Mouse (Mus musculus) left cerebral cortex, adult 9 months (tissue): ENCODE data around the gene Tmcc2.
"Not testable (repeated sequence)": the region's sequence is repeated elsewhere in the genome, so short reads cannot be mapped to it uniquely, and the experiment has no call there.

Experiments
- DNase-seq, 2 experiments: peaks; one replicate each; pipeline ENCODE4 v3.0.0; 2022; ENCODE audit warnings: low spot score in 2 of 2

The Tmcc2 gene

DNA sequence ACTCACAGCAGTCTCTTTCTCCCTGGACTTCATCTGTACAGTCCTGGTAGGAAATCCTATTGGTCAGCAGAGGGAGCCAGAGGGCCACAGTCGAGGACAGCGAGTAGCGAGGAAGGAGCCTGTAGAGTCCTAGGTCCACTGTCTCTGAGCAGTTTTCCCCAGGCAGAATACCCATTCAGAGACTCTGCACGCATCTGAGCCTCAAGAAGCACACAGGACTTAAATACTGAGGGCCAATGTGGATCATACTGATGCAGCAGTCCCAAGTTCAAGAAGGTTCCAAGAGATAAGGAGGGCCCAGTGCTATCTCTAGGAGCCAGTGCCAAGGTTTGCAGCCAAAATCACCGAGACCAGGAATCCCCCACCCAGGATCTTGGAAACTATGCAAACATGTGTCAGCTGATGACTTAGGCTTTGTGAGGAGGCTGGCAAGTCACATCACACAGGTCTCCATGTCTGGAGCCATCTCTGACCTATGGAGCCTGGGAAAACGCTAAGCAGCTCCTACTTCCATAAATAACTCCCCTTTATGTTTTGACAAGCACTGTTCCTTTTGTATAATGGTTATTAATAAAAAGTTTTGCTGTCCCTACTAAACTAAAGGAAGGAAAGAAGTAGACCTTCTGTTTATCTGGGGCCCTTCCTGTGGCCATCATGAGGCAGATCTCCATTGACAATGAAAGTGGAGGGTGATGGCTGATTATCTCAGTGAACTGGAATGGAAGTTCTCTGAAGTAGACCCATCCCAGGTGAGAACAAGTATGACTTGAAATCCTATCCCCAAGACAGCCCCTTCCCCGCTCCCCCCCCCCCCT lies 23.2 kb downstream of the Tmcc2 start:
- peak in 1 of 2 experiments; percentile 92 for DNase-seq

DNA sequence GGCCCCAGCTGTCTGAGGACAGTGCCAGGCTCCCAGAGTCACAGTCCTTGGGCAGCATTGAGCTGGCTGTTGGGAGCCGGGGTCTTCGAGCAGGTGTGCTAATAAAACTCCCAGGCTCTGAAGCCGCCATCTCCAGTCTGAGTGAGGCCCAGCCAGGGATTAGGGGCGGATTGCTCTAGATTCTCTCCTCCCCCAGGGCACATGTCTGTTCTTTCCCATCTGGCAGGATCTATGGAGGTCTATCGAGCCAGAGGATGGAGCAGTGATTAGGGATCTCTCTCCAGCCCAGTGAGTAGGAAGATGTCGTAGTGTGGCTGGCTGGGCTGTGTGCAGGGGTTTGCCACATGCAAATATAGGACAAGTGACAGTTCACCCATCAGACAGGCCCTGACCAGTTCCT lies 24.1 kb downstream of the Tmcc2 start:
- DNase-seq: no peak

DNA sequence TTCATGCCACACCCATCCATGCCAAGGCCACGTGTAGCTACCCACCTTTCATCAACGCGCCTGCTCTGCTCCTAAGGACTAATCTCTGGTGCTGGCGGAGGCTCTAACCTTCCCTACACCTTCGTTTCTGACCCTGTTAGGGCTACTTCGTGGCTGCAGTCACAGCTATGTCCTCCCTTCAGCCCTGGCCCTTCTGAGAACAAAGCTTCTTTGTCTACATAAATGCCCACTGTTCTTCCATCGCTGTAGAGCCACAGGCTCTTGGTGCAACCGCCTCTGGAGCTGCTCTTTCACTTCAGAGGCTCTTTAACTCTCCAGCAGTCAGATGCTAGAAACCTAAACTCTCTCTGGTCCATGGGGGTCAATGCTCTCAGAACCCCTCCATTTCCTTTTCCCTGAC lies 24.8 kb downstream of the Tmcc2 start:
- DNase-seq: no peak

DNA sequence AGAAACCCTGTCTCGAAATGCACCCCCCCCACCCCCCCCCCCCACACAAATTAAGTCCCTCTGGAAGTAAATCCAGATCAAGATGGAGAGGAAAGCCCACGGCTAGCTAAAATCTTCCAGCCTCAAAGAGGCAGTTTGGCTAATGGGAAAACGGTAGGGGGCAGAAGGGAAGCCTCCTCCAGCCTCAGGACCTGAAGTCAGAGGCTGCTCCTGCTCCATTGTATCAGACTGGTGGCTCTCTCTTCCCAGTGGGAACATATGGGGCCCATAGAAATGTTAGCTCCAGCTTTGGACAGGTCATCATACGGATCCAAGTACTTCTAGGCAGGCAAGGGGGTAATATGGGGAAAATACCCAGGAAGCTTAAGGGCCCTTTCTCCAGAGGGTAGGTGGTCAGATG lies 25.4 kb downstream of the Tmcc2 start:
- no peak for DNase-seq

DNA sequence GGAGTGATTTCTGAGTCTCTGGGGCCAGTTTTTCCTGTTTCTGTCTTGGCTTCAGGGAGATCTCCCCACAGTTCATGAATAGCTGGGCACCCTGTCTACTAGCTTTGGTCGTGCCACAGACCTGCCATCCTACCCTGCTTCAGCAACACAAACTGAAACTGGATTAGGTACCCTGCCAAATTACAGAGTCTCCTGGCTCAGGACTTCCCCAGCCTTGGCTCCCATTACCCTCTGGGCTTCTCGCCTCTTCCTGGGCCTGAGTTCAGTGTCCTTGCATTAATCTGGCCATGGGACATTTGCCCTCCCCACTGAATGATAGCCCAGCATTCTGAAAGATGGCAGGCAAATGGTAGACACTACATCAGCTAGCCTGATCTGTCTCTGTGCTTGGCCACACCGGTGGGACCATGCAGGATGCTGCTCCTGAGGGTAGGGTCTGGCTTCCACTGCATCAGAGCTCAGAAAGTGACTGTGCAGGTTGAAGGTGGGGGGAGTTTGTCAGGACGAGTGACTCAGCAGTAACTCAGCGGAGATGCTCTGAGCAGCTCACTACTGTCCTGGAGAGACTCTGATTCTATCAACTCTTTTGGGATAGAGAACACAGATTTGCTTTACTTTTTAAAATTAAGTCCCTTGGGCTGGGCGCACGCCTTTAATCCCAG lies 26.1 kb downstream of the Tmcc2 start:
- DNase-seq: no peak

DNA sequence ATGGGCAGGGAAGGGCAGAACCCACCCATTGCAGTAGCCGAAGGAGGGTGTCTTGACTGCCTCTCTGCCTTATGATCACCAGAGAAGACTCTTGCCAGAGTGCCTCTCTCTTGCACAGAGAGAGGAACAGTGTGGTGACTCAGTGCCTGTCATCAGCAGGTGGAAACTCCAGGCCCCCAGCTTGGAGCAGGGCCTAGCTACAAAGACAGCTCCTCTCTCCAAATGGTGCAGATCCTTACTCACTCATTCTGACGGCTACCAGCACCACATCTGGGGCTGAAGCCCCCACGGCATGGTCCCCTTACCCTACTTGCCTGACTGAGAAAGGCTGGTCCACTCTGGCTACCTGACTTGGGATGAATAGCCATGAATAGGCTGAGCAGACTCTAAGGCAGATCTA lies 26.7 kb downstream of the Tmcc2 start:
- DNase-seq: peak in 1 of 2 experiments; percentile 65

DNA sequence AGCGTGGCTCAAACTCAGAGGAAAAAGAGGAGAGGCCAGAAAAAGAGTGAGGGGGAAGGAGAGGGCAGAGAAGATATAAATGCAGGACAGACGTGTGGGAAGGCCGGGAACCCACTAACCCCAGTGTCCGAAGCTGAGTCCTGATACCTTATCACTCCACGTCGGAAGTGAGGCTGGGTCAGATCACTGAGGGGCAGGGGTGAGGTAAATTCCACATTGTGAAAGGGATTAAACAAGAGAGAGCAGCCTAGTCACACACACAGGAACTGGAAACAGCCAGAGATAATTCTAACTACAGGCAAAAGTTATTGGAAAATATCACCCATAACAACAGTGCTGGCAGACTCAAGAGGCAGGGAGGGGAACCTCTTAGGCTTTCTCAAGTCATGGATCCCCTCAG lies 29.1 kb downstream of the Tmcc2 start:
- no peak for DNase-seq

DNA sequence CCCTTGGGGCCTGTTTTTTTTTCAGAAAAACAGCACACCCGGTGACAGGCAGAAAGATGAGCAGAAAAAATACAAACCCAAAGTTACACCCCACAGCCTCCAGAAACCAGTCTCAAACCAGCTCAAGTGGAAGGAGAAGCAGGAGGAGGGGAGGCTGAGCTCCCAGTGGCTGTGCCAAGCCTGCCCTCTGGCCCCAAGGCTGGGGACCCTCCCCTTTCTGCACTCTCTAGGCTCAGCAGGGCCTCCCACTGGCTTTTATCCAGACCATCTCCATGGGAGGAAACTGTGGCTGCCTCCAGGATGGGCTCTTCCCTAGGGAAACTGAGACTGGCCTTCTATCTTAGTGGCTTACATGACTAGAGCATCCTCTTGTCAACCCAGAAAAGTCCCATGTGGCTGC lies 34.2 kb downstream of the Tmcc2 start:
- DNase-seq: no peak

DNA sequence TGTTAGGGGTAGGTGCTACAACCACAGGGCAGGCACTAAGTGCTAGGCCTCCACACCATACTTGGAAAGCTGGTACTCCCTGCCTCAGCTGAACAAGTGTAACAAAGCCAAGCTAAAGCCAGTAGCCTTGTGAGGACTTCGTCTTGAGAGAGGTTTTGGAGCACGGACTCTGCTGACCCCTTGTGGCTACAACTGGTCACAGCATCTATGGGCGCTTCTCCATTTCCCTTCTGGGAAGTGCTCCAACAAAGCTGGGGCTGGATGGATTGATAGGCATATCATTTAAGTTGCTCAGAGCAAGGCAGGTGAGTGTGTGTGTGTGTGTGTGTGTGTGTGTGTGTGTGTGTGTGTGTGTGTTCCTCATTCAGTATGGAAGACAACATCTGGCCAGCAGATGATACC lies 35.2 kb downstream of the Tmcc2 start:
- DNase-seq: peak in 1 of 2 experiments; percentile 93

DNA sequence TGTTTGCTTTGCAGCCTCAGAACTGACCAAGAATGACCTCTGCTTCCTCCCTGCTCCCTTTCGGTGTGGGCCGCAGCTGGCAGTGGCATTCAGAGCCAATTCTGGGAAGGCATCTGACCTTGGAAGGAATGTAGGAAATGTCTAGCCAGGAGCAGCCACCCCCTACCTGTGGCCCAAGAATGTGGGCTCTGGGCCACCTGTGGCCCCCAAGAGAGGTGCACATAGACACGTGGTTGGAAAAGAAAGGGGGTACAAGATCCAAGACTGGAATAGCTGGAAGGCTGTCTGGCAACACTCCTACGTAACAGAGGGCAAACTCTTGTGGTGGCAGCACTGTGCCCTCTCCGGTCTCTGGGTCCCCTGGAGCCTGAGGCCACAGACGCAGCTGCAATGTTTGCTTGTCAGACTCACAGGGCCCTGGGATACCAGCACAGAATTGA lies 35.9 kb downstream of the Tmcc2 start:
- DNase-seq: no peak

DNA sequence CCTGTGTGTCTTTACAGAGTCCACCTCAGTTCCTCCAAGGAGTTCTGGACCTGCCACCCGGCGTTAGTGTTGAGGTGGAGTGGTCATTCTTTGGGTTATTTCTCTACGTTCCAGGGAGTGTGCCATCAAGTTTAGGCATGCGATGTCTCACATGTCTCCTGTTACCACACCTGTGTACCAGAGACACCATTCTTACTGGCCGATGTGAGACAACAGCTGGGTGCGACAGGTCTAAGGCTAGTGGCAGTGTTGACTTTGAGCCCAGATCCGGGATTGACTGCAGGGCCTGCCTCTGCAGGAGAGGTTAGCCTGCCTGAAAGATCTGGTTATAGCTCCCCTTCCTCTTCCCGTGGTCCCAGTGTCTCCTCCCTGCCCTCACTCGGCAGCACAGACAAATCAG lies 36.8 kb downstream of the Tmcc2 start:
- DNase-seq: no peak

DNA sequence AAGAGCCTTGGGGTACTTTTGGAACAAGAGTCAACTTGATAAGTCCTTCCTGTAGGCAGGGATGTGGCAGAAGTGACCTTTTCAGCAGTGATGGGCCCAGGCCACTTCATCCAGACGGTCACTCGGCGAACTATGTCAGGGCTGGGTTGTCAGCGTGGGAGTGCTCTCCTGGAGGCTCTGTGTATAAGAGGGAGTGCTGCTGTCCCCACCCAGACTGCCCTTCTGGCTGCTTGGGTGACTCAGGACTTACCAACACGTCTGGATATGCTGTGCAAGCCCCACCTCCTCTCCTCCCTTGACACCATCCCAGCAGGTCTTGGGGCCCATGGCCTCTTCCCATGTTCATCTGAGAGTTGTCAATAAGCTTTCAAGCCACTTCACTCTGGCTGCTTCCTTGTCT lies 37.7 kb downstream of the Tmcc2 start:
- no peak for DNase-seq

DNA sequence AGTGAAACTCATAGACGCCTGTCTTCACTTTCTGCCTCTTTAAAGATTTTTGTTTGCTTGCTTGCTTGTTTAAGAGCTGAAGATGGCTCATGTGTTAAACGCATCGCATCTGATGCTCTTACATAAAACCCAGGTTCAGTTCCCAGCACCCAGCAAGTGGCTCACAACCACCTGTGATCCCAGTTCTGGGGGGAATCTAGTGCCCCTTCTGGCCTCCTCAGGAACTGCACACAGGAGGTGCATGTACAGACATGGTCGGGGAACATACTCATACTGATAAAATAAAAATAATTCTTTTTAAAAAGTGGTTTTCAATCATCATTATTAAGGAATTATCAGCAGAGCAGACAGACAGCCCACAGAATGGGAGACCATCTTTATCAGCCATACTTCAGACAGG lies 40.0 kb downstream of the Tmcc2 start:
- DNase-seq: no peak

DNA sequence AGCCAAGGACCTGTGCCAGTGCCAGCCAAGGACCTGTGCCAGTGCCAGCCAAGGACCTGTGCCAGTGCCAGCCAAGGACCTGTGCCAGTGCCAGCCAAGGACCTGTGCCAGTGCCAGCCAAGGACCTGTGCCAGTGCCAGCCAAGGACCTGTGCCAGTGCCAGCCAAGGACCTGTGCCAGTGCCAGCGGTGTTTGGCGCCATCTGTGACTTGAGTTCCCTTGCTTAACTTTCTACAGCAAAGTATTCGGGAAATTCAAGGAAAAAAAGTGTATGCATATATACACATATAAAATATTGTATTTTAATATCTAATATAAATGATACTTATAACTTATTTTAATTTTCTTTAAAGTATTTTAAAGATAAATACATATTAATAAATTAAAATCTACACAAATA lies 41.5 kb downstream of the Tmcc2 start:
- not testable (repeated sequence) for DNase-seq

DNA sequence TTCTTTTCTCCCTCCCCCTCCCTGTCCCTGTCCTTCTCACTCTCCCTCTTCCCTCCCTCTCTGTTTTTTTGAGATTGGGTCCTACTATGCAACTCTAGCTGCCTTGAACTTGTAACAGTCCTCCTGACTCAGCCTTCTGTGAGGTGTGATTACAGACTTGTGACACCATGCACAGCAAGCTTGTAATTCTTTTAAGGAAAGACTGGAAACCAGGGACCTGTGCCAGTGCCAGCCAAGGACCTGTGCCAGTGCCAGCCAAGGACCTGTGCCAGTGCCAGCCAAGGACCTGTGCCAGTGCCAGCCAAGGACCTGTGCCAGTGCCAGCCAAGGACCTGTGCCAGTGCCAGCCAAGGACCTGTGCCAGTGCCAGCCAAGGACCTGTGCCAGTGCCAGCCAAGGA lies 42.0 kb downstream of the Tmcc2 start:
- not testable (repeated sequence) for DNase-seq

DNA sequence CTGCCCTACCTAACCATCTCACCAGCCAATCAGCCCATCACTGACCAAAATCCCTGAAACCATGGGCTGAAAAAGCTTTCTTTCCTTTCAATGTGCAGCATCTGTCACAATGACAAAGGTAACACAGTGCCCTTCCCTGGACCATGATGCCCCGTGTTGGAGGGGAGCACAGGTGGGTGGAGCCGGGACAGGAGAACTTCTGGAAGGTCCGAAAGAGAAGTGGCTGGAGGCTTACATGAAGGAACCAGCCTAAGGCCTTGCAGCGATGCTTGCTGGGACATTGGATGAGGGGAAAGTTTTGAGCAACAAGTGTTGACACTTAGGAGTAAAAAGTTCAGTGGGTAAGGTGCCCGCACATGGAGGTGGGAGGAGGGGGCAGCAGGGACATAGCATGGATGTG lies 42.7 kb downstream of the Tmcc2 start:
- DNase-seq: no peak

DNA sequence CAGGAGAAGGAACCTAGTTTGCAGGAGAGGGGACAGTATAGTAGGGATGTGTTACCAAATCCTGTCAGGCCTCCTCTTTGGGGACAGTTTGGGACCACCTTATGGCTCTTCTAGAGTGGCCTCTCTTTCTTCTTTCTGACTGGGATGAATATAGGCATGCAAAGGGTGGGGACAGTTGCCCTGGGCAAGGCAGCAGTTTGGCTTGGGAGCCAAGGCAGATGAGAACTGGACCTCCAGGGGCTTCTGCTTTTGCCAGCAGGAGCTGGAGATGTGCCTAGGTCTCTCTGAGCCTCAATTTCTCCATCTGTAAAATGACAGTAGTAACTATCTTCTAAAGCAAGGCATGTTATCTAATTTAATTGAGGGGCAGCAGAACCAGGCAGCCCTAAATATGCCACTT lies 44.1 kb downstream of the Tmcc2 start:
- DNase-seq: no peak

DNA sequence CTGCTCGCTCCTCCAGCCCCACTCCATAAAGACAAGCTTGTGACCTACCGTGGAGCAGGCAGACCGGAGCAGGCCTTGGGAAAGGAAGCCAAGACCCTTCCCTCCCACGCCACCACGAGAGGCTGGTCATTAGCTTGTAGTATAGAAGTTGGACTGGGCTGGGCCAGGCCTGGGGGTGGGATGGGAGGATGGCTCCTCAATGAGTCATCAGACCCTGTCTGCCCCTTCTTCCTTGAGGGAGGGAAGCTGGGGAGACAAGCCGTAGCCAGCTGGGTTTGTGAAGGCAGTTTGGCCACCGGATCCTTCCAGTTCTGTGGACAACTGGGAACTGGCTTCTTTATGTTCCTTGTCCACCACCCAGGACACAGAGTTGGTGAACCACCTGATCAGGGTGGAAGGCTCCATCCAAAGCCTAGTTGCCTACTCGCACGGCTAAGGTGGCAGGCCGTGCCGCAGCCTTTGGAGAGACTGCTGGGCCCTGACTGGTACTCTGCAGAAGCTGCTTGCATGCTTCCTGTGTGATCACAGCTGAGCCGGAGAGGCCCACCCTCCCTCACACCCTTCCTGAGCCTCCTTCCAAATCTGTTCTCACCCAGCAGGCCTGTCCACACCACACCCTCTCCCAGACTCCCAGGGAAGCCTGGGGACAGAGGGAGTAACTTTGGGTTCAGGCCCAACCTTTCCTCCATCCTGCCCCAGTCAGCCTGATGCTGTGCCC lies 44.8 kb downstream of the Tmcc2 start:
- no peak for DNase-seq

DNA sequence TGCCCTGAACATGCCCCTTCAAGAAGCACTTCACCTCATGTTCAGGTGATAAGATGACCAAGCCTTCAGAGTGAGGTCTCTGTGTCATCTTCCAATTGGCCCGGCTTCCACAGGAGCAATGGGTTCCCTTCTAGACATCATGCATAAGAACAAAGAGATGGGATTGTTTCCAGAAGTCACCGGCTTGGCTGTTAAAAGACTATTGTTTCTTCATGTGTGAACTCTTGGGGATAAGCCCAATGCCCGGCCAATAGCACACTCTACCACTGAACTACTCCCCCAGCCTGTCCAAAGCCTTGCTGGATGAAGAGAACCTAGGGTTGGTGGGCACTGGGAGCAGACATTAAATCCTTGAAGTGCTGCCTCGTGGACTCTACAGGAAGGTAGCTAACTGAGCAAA lies 45.6 kb downstream of the Tmcc2 start:
- no peak for DNase-seq

DNA sequence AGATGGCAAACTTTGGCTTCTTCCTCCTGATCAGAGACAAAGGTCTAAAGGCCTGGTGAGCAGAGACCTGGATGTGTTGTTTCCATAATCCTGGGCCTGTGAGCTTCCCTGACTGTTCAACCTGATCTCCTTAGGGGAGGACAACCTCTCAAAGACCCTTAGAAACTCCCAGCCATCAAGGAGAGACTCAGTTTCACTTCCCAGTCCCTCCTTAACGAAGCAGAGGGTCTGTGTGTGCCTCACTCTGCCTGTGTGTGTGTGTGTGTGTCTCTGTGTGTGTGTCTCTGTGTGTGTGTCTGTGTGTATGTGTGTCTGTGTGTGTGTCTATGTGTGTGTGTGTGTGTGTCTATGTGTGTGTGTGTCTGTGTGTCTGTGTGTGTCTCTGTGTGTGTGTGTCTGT lies 47.4 kb downstream of the Tmcc2 start:
- DNase-seq: no peak

DNA sequence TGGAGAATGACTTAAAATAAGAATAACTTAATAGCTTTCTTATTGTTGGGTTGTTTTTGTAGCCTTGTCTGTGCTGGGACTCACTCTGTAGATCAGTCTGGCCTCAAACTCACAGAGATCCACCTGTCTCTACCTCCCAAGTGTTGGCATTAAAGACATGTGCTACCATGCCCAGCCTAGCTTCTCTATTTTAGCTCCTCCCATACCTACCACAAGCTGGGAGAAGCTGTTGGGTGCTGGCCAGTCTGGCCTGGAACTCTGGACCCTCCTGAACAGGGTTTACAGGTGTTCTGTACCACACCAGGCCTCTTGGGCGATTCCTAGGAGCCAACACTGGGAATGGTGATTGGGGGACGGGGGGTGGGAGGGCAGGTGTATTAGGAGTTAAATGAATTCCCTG lies 47.9 kb downstream of the Tmcc2 start:
- no peak for DNase-seq

DNA sequence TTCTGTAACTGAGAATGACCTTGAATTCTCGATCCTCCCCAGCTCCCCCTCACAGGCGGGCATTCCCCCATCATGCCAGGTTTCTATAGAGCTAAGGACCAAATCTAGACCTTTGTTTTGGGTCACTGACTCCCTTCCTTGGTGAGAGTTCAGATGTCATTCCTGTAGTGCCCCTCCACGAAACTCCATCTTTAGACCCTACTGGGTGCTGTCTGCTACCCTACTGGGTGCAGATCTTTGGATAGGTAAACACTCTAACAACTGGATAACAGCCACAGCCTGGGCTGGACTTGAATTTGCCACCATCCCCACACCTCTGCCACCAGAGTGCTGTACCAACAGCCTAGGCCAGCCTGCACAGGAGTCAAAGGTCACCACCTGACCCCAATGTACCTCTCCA lies 48.6 kb downstream of the Tmcc2 start:
- DNase-seq: no peak
